Mouse (Mus musculus) midbrain, postnatal 0 days (tissue): ENCODE results near the gene Gpx4. TPM values are rescaled to one million over a fixed set of nuclear protein-coding genes. Genes with fewer than 3 reads are reported as not detected.

Source experiments
- ATAC-seq: fragments of 200-750 bp; cut with Nextera tagmentation; 2 replicates; pipeline ENCODE4 v1.8.0; 2017; ENCODE audit warnings: moderate number of reproducible peaks, mild to moderate bottlenecking, moderate TSS enrichment, moderate library complexity; ENCODE audit not compliant: low FRiP score
- DNase-seq: peaks from one replicate; pipeline ENCODE4 v3.0.0-alpha.2; 2015; ENCODE audit warnings: low spot score
- H3K27ac ChIP-seq: fragments of 300-500 bp; sonication (generic); 2 replicates; pipeline ENCODE4 v1.5.1; 2014; ENCODE audit warnings: low read depth, mild to moderate bottlenecking, low read length, mixed read lengths
- H3K27me3 ChIP-seq: fragments of 300-500 bp; sonication (generic); 2 replicates; pipeline ENCODE4 v1.6.1; 2014; ENCODE audit warnings: low read length, control low read depth, mixed read lengths; ENCODE audit not compliant: insufficient read depth
- H3K36me3 ChIP-seq: fragments of 300-500 bp; sonication (generic); 2 replicates; pipeline ENCODE4 v1.6.1; 2014; ENCODE audit warnings: low read length, control low read depth, mixed read lengths; ENCODE audit not compliant: insufficient read depth
- H3K4me1 ChIP-seq: fragments of 300-500 bp; sonication (generic); 2 replicates; pipeline ENCODE4 v1.6.1; 2014; ENCODE audit warnings: mild to moderate bottlenecking, control low read depth, antibody characterized with exemption, low read length, mixed read lengths; ENCODE audit not compliant: insufficient read depth
- H3K4me2 ChIP-seq: fragments of 300-500 bp; sonication (generic); 2 replicates; pipeline ENCODE4 v1.6.1; 2014; ENCODE audit warnings: low read depth, mild to moderate bottlenecking, low read length, mixed read lengths; ENCODE audit not compliant: poor library complexity, severe bottlenecking
- H3K4me3 ChIP-seq: fragments of 300-500 bp; sonication (generic); 2 replicates; pipeline ENCODE4 v1.5.1; 2014; ENCODE audit warnings: low read depth, mild to moderate bottlenecking, low read length, moderate library complexity
- H3K9ac ChIP-seq: fragments of 300-500 bp; sonication (generic); replicated peaks from 2 replicates; pipeline ENCODE4 v1.6.1; 2014; ENCODE audit warnings: mild to moderate bottlenecking, low read length, moderate library complexity, mixed read lengths; ENCODE audit not compliant: poor library complexity, severe bottlenecking
- H3K9me3 ChIP-seq: fragments of 300-500 bp; sonication (generic); 2 replicates; pipeline ENCODE4 v1.6.1; 2016; ENCODE audit warnings: low read length, control low read depth
- CTCF ChIP-seq: IDR thresholded peaks from 2 replicates; pipeline ENCODE4 v1.5.1; 2016; ENCODE audit warnings: antibody characterized with exemption, mild to moderate bottlenecking
- WGBS: fragments of 180-500 bp; shearing (Covaris S2); extraction: QIAGEN DNeasy Blood & Tissue Kit; methylation state at CpG from one replicate; pipeline ENCODE4 v1.1.7; 2014; 5-methylcytosine and 5-hydroxymethylcytosine counted together
- polyA plus RNA-seq: library from polyadenylated mRNA; unstranded; fragments of >200 nt; fragmentation: Nextera tagmentation; extraction: Ambion mirVana; gene quantifications from 2 replicates; pipeline ENCODE4 v1.2.1, GENCODE M21; 2015
- total RNA-seq: library from RNA; depleted of rRNA; stranded (reverse); fragments of >200 nt; gene quantifications from 2 replicates; pipeline ENCODE4 v1.2.3, GENCODE M21; 2014

The Gpx4 gene
- total and polyA plus RNA-seq, 2 experiments from 2014 or later: 350 to 635 TPM

DNA sequence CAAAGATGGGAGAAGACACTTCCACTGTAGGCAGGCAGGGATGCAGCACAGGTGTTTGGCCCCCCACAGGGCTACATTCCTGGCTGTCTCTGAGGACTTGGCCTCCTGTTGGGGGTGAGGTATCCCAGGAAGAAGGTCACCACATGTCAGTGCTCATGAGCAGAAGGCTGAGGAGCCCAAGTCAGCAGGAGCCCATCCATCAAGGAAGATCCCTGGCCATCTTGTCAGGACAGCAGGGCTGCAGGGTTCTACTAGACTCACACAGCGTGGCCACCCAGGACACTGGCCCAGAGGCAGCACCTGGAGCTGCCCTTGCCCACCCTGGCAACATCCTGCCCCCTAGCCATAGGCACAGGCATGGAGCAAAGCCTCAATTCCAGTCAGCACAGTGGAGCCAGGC is 29.0 kb downstream of the Gpx4 start:
- Histone ChIP-seq H3K27me3 (no peaks in the 10 kb centered on the region), H3K4me2 (no peak overlapping the region), H3K27ac (no peak overlapping the region), H3K36me3 (peaks cover 28% of the 10 kb centered on the region), H3K4me1 (no peaks in the 10 kb centered on the region), H3K9ac (no peak overlapping the region), H3K4me3 (no peak overlapping the region), H3K9me3 (no peaks in the 10 kb centered on the region)
- WGBS: 63% methylated on average over 1 of the region's 1 CpGs
- TF ChIP-seq CTCF: no peak
- no peak for DNase-seq
- no peak for ATAC-seq

DNA sequence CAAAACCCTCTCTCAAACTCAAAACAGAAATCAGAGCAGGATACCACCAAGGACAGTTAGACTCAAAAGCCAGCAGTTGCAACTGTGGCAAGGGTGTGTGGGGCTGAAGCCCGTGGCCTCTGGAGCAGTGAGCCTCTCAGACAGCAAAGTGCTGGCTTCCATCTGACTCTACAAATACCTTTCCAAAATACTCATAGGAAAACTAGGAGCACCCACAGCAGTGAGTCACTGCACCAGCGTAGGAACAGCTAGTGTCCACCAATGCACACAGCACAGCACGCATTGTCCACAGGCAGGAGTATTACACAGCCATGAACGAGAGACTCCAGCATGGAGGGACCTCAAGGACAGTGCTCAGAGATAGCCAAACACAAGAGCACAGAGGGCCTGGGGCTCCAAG is 29.4 kb downstream of the Gpx4 start:
- H3K27me3 ChIP-seq: no peaks in the 10 kb centered on the region
- TF ChIP-seq CTCF: no peak
- H3K9me3 ChIP-seq: no peaks in the 10 kb centered on the region
- no peak overlapping the region for H3K4me3 ChIP-seq
- no peaks in the 10 kb centered on the region for H3K4me1 ChIP-seq
- DNase-seq (no peak), ATAC-seq (no peak)
- H3K36me3 ChIP-seq: peaks cover 33% of the 10 kb centered on the region
- no peak overlapping the region for H3K27ac ChIP-seq
- no peak overlapping the region for H3K4me2 ChIP-seq
- 94% methylated on average over 4 of the region's 4 CpGs for WGBS
- H3K9ac ChIP-seq: no peak overlapping the region

DNA sequence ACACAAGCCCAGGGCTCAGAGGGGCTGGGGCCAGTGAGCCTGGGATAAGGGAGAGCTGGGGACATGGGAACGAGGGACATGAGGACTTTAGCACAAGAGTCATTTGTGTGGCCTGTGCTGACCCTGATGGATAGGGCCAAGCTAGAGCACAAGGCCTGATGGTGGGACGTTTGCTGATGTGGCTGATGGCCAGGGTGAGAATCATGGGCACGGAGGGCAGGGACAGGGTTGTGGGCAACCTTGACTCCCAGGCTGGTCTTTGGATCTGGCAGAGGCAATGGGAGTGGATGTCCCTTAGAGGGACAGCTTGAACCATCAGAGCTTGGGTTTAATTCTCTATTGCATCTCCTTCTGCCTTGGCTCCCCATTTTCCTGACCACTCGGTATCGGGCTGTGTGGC is 30.3 kb downstream of the Gpx4 start:
- Histone ChIP-seq H3K4me3 (no peak overlapping the region), H3K9me3 (no peaks in the 10 kb centered on the region), H3K36me3 (peaks cover 35% of the 10 kb centered on the region), H3K4me1 (no peaks in the 10 kb centered on the region), H3K27me3 (no peaks in the 10 kb centered on the region), H3K4me2 (no peak overlapping the region), H3K9ac (no peak overlapping the region), H3K27ac (no peak overlapping the region)
- ATAC-seq: no peak
- no peak for TF ChIP-seq CTCF
- DNase-seq: no peak
- 90% methylated on average over 5 of the region's 5 CpGs for WGBS

DNA sequence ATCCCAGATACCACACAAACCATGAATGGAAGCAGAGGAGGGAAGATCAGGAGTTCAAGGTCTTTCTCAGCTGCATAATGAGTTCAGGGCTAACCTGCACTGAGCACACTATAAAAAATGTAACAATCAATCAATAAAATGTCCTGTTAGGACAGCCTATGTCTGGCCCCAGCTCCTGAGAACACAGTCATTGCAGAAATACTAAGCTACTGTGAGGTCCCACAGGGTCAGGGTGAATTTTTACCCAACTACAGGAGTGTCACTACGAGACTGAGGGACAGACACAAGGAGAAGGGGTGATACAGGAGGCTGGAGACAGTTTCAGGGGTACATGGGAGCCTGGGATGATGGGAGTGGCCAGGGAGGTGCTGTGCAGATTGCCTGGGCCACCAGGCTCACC is 31.4 kb downstream of the Gpx4 start:
- DNase-seq (no peak), ATAC-seq (no peak)
- TF ChIP-seq CTCF: no peak
- no peak overlapping the region for H3K9ac ChIP-seq
- no peak overlapping the region for H3K4me2 ChIP-seq
- no peaks in the 10 kb centered on the region for H3K4me1 ChIP-seq
- H3K36me3 ChIP-seq: peaks cover 43% of the 10 kb centered on the region
- H3K9me3 ChIP-seq: no peaks in the 10 kb centered on the region
- no peaks in the 10 kb centered on the region for H3K27me3 ChIP-seq
- no peak overlapping the region for H3K4me3 ChIP-seq
- no peak overlapping the region for H3K27ac ChIP-seq
- 81% methylated on average over 1 of the region's 1 CpGs for WGBS

- no peak for TF ChIP-seq CTCF
- Histone ChIP-seq H3K4me2 (no peak overlapping the region), H3K9me3 (no peaks in the 10 kb centered on the region), H3K9ac (no peak overlapping the region), H3K4me3 (no peak overlapping the region), H3K27ac (no peak overlapping the region), H3K4me1 (no peaks in the 10 kb centered on the region), H3K27me3 (no peaks in the 10 kb centered on the region), H3K36me3 (peaks cover 54% of the 10 kb centered on the region)
- DNase-seq (no peak), ATAC-seq (no peak)
- WGBS: 89% methylated on average over 16 of the region's 16 CpGs
These were observed 33.6 kb downstream of the Gpx4 start for GRCm38 (mm10) chr10:80080396-80081070.

GRCm38 (mm10) chr10:80081075-80081474 is 34.1 kb downstream of the Gpx4 start:
- H3K36me3 ChIP-seq: peaks cover 54% of the 10 kb centered on the region
- no peaks in the 10 kb centered on the region for H3K9me3 ChIP-seq
- no peak for TF ChIP-seq CTCF
- H3K9ac ChIP-seq: no peak overlapping the region
- ATAC-seq (no peak), DNase-seq (no peak)
- no peak overlapping the region for H3K4me3 ChIP-seq
- 87% methylated on average over 3 of the region's 3 CpGs for WGBS
- H3K27me3 ChIP-seq: no peaks in the 10 kb centered on the region
- H3K4me2 ChIP-seq: no peak overlapping the region
- no peaks in the 10 kb centered on the region for H3K4me1 ChIP-seq
- H3K27ac ChIP-seq: no peak overlapping the region
